Mouse (Mus musculus) megakaryocyte, embryonic 14.5 days (primary cell): ENCODE data around the gene Fndc7.

ENCODE experiments used
- FLI1 ChIP-seq: IDR thresholded peaks from 2 replicates; pipeline ENCODE4 v1.6.1; 2012; ENCODE audit warnings: low read length, inconsistent platforms, mixed read lengths
- GATA1 ChIP-seq: IDR thresholded peaks from 3 replicates; pipeline ENCODE4 v1.6.1; 2012; ENCODE audit warnings: mixed read lengths, low read length, inconsistent platforms, borderline replicate concordance

GRCm38 (mm10) chr3:108900147-108900546 is 10.3 kb upstream of the Fndc7 start:
- TF ChIP-seq GATA1 (no peak), FLI1 (no peak)
